Mouse (Mus musculus) WW6 (cell line): Measurements from ENCODE around the gene Disc1.

Experiments
- DNase-seq: peaks from one replicate; pipeline ENCODE4 v3.0.0-alpha.2; 2013; ENCODE audit warnings: low read depth, low spot score

Gene Disc1

GRCm38 (mm10) chr8:125067596-125067960 lies 13.6 kb downstream of the Disc1 start:
- DNase-seq, result no peak

- DNase-seq, result no peak
Observed at GRCm38 (mm10) chr8:125068146-125068905, 14.3 kb downstream of the Disc1 start.

- no peak for DNase-seq
Observed at GRCm38 (mm10) chr8:125069304-125069703, 15.3 kb downstream of the Disc1 start.

GRCm38 (mm10) chr8:125069733-125070132 lies 15.7 kb downstream of the Disc1 start:
- DNase-seq, result no peak

GRCm38 (mm10) chr8:125074141-125074540 lies 20.1 kb downstream of the Disc1 start:
- no peak for DNase-seq

GRCm38 (mm10) chr8:125074581-125074980 lies 20.6 kb downstream of the Disc1 start:
- DNase-seq, result no peak

GRCm38 (mm10) chr8:125075389-125075788 lies 21.4 kb downstream of the Disc1 start:
- no peak for DNase-seq

- no peak for DNase-seq
Observed at GRCm38 (mm10) chr8:125077326-125077725, 23.3 kb downstream of the Disc1 start.

- DNase-seq, result no peak
Observed at GRCm38 (mm10) chr8:125078771-125079384, 24.9 kb downstream of the Disc1 start.

GRCm38 (mm10) chr8:125080388-125081344 lies 26.7 kb downstream of the Disc1 start:
- no peak for DNase-seq

GRCm38 (mm10) chr8:125083746-125084145 lies 29.8 kb downstream of the Disc1 start:
- no peak for DNase-seq

GRCm38 (mm10) chr8:125084523-125084922 lies 30.5 kb downstream of the Disc1 start:
- no peak for DNase-seq

GRCm38 (mm10) chr8:125090889-125091740 lies 37.1 kb downstream of the Disc1 start:
- no peak for DNase-seq

- DNase-seq, result no peak
Observed at GRCm38 (mm10) chr8:125097140-125097539, 43.1 kb downstream of the Disc1 start.

GRCm38 (mm10) chr8:125098050-125098449 lies 44.1 kb downstream of the Disc1 start:
- DNase-seq, result no peak

- DNase-seq, result no peak
Observed at GRCm38 (mm10) chr8:125102303-125102702, 48.3 kb downstream of the Disc1 start.

- DNase-seq, result no peak
Observed at GRCm38 (mm10) chr8:125113171-125113570, 59.2 kb downstream of the Disc1 start.

- no peak for DNase-seq
Observed at GRCm38 (mm10) chr8:125113831-125114230, 59.8 kb downstream of the Disc1 start.

GRCm38 (mm10) chr8:125115321-125115720 lies 61.3 kb downstream of the Disc1 start:
- no peak for DNase-seq

- DNase-seq, result no peak
Observed at GRCm38 (mm10) chr8:125116616-125117015, 62.6 kb downstream of the Disc1 start.

GRCm38 (mm10) chr8:125126482-125126881 lies 72.5 kb downstream of the Disc1 start:
- no peak for DNase-seq
